Mouse (Mus musculus) neural tube, embryonic 11.5 days (tissue): ENCODE results near the gene Adat1. TPM values are rescaled to one million over a fixed set of nuclear protein-coding genes. Genes with fewer than 3 reads are reported as not detected.

Experiments used
- ATAC-seq: fragments of 200-750 bp; cut with Nextera tagmentation; 2 replicates; pipeline ENCODE4 v1.8.0; 2017; ENCODE audit warnings: moderate number of reproducible peaks, mild to moderate bottlenecking, moderate TSS enrichment, moderate library complexity; ENCODE audit not compliant: insufficient read depth, low FRiP score, low TSS enrichment
- DNase-seq: peaks from one replicate; pipeline ENCODE4 v3.0.0-alpha.2; 2015; ENCODE audit warnings: low spot score
- H3K27ac ChIP-seq: fragments of 300-500 bp; sonication (generic); 2 replicates; pipeline ENCODE4 v1.5.1; 2014; ENCODE audit warnings: low read depth, mild to moderate bottlenecking, low read length
- H3K27me3 ChIP-seq: fragments of 300-500 bp; sonication (generic); 2 replicates; pipeline ENCODE4 v1.6.1; 2014; ENCODE audit warnings: mild to moderate bottlenecking, low read length, mixed read lengths; ENCODE audit not compliant: control insufficient read depth, insufficient read depth
- H3K36me3 ChIP-seq: fragments of 300-500 bp; sonication (generic); 2 replicates; pipeline ENCODE4 v1.6.1; 2014; ENCODE audit warnings: mild to moderate bottlenecking, low read length, moderate library complexity, mixed read lengths; ENCODE audit not compliant: control insufficient read depth, insufficient read depth
- H3K4me1 ChIP-seq: fragments of 300-500 bp; sonication (generic); 2 replicates; pipeline ENCODE4 v1.6.1; 2014; ENCODE audit warnings: low read length, mixed read lengths; ENCODE audit not compliant: control insufficient read depth, insufficient read depth
- H3K4me2 ChIP-seq: fragments of 300-500 bp; sonication (generic); 2 replicates; pipeline ENCODE4 v1.6.1; 2014; ENCODE audit warnings: low read depth, mild to moderate bottlenecking, moderate library complexity
- H3K4me3 ChIP-seq: fragments of 300-500 bp; sonication (generic); 2 replicates; pipeline ENCODE4 v1.5.1; 2014; ENCODE audit warnings: low read depth, low read length
- H3K9ac ChIP-seq: fragments of 300-500 bp; sonication (generic); 2 replicates; pipeline ENCODE4 v1.6.1; 2014; ENCODE audit warnings: mild to moderate bottlenecking, low read length
- H3K9me3 ChIP-seq: fragments of 300-500 bp; sonication (generic); 2 replicates; pipeline ENCODE4 v1.6.1; 2016; ENCODE audit warnings: low read length; ENCODE audit not compliant: control insufficient read depth
- WGBS: fragments of 180-500 bp; shearing (Covaris S2); extraction: QIAGEN DNeasy Blood & Tissue Kit; methylation state at CpG from one replicate; pipeline ENCODE4 v1.1.7; 2014; 5-methylcytosine and 5-hydroxymethylcytosine counted together
- polyA plus RNA-seq: library from polyadenylated mRNA; unstranded; fragments of >200 nt; fragmentation: Nextera tagmentation; extraction: Ambion mirVana; gene quantifications from 2 replicates; pipeline ENCODE4 v1.2.1, GENCODE M21; 2014

The Adat1 gene
- polyA plus RNA-seq, 1 experiment from 2014 or later = 10.1 TPM

DNA sequence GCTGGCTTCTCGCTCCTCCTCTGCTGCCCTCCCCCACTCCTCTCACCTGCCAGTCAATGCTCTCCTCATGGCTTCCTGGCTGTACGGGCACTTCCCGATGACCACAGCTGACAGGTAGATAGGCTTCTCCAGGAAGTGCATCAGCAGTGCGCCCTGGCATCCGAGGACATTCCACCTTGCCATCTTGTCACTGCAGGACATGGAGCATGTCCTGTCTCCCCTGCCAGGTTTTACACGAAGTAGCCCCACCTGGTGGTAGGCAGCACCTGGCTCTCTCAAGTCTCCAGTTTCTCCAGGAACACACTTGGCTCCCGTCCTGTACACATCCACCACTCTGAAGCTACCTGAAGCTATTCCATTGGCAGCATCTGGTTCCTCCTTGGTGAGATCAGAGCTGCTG is 10.0 kb downstream of the Adat1 start:
- ATAC-seq (no peak), DNase-seq (no peak)
- H3K9ac ChIP-seq = no peak overlapping the region
- 80% methylated on average over 7 of the region's 7 CpGs for WGBS
- no peaks in the 10 kb centered on the region for H3K27me3 ChIP-seq
- no peaks in the 10 kb centered on the region for H3K9me3 ChIP-seq
- no peaks in the 10 kb centered on the region for H3K4me1 ChIP-seq
- no peak overlapping the region for H3K4me2 ChIP-seq
- peaks cover 4% of the 10 kb centered on the region; the same call in 1 of the 2 replicates for H3K36me3 ChIP-seq
- no peak overlapping the region for H3K27ac ChIP-seq
- no peak overlapping the region for H3K4me3 ChIP-seq

DNA sequence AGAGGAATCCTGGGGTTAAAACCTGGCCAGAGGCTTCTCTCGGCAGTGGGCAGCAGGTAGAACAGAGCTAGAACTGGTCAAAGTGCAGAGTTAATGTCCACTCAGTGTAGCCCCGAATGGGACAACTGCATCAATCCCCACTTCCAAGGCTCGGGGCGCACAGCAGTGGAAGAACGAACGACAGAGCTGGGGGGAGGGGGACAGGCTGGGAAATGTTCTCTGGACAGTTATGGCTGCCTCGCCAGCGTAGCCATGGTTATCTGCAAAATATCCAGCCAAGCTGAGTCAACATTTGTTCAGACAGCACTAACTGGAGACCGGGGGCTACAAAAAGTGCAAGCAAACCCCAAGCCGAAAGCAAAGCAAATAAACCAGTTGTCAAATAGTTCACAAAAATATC is 14.0 kb downstream of the Adat1 start:
- no peak for ATAC-seq
- Histone ChIP-seq H3K36me3 (peaks cover 2% of the 10 kb centered on the region; the same call in 1 of the 2 replicates), H3K27ac (no peak overlapping the region), H3K9me3 (no peaks in the 10 kb centered on the region), H3K4me3 (no peak overlapping the region), H3K4me1 (no peaks in the 10 kb centered on the region), H3K27me3 (no peaks in the 10 kb centered on the region), H3K4me2 (no peak overlapping the region), H3K9ac (no peak overlapping the region)
- DNase-seq = no peak
- WGBS = 78% methylated on average over 10 of the region's 10 CpGs

DNA sequence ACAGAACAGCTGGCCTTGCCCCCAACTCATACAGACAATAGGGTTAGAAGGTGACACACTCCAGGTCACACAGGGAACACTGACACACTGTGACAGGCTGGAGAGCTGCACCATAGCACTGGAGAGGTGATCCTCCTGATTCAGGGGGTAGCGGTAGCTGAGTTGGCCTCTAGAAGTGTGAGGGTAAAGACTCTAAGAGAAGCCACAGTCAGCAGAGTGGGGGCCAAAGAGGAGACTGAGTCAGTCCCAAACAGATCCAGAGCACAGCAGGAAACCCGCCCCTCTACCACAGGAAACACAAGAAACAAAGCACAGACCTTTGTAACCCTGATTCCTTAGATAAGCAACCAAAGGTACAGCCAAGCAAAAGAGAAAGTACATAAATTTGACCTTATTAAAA is 15.8 kb downstream of the Adat1 start:
- Histone ChIP-seq H3K4me3 (no peak overlapping the region), H3K4me1 (no peaks in the 10 kb centered on the region), H3K9ac (no peak overlapping the region), H3K9me3 (no peaks in the 10 kb centered on the region), H3K27me3 (no peaks in the 10 kb centered on the region), H3K27ac (no peak overlapping the region), H3K36me3 (no peaks in the 10 kb centered on the region; the same call in 1 of the 2 replicates), H3K4me2 (no peak overlapping the region)
- DNase-seq (no peak), ATAC-seq (no peak)
- WGBS = 89% methylated on average over 2 of the region's 2 CpGs

DNA sequence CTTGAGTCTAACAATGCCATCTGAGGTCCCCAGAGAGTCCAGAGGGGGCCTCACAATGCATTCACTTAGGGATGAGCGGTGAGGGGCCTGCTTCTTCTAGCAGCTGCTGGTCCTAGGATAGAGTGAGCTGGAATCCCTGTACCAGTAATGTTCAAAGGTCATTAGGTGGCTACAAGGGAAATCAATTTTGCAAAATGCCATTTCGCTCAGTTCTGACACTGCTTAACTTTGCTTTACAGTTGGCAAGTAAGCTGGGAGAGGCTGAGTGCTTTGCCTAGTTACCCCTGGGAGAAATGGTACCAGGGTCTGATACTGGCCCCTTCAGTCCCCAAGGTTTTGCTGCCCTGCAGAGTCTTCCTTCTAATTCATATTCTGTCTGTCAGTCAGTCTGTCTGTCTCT is 16.4 kb downstream of the Adat1 start:
- DNase-seq = no peak
- Histone ChIP-seq H3K9ac (no peak overlapping the region), H3K9me3 (no peaks in the 10 kb centered on the region), H3K36me3 (no peaks in the 10 kb centered on the region; the same call in 1 of the 2 replicates), H3K4me3 (no peak overlapping the region), H3K4me2 (no peak overlapping the region), H3K27ac (no peak overlapping the region), H3K4me1 (no peaks in the 10 kb centered on the region), H3K27me3 (no peaks in the 10 kb centered on the region)
- no peak for ATAC-seq
- WGBS = 95% methylated on average over 2 of the region's 2 CpGs

DNA sequence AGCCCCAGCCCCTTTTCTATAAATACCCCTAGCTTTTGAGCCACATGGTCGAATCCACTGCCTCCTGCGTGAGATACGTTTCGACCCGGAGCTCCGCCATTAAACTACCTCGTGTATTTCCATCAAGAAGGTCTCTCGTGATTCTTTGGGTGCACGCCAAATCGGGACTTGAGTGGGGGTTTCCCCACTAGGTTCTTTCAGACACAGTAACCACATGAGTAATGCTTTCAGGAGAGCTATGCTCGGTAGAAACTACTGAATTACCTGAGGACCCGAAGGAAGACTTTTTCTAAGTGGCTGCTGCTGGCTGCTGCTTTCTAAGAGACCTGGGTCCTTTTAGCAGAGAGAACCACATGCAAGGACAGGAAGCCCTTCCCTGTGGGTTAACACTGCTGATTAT is 18.0 kb downstream of the Adat1 start:
- Histone ChIP-seq H3K27ac (no peak overlapping the region), H3K9ac (no peak overlapping the region), H3K4me3 (no peak overlapping the region), H3K4me2 (no peak overlapping the region), H3K9me3 (no peaks in the 10 kb centered on the region), H3K4me1 (no peaks in the 10 kb centered on the region), H3K27me3 (no peaks in the 10 kb centered on the region), H3K36me3 (no peaks in the 10 kb centered on the region; the same call in 1 of the 2 replicates)
- no peak for DNase-seq
- no peak for ATAC-seq
- 98% methylated on average over 12 of the region's 12 CpGs for WGBS

DNA sequence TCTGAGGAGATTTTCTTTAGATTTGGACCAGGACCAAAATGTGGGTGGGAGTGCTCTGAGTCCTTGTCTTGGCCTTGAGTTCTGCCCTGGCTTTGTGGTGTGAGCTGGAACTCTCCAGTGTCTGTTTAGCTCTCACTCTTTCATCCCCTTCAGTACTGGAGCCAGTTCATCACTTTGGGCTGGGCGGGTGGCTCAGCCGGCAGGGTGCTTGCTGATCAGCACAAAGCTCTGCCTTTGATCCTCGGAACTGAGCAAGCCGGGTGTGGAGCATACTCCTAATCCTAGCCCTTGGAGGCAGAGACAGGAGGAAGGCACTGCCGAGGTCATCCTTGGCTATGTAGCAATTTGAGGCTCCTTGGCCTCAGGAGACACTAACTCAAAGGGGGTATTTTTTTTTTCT is 23.1 kb downstream of the Adat1 start:
- Histone ChIP-seq H3K4me1 (no peaks in the 10 kb centered on the region), H3K27ac (no peak overlapping the region), H3K9ac (no peak overlapping the region), H3K27me3 (no peaks in the 10 kb centered on the region), H3K36me3 (no peaks in the 10 kb centered on the region; the same call in 1 of the 2 replicates), H3K4me3 (no peak overlapping the region), H3K4me2 (no peak overlapping the region), H3K9me3 (no peaks in the 10 kb centered on the region)
- DNase-seq (no peak), ATAC-seq (no peak)
- WGBS = 28% methylated on average over 5 of the region's 5 CpGs

DNA sequence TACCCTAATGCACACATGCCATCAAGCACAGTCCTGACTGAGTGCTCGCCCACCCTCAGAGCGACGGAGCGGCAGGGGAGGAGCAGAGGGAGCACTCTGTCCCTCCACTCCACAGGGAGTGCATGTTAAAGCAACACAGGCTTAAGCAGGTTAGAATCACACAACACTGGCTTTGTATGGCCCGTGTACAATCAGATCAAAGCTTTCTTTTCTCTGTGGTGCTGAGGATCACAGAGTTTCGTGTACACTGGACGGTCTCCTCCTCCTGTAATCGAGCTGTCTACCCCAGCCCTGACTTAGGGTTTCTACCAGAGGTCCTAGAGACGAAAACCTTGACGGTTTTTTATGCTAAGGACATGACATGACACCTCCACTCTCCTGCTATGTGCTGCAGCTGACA is 23.6 kb downstream of the Adat1 start:
- no peak for DNase-seq
- Histone ChIP-seq H3K9me3 (no peaks in the 10 kb centered on the region), H3K4me2 (no peak overlapping the region), H3K4me3 (no peak overlapping the region), H3K4me1 (no peaks in the 10 kb centered on the region), H3K27ac (no peak overlapping the region), H3K36me3 (no peaks in the 10 kb centered on the region; the same call in 1 of the 2 replicates), H3K27me3 (no peaks in the 10 kb centered on the region), H3K9ac (no peak overlapping the region)
- 89% methylated on average over 10 of the region's 10 CpGs for WGBS
- no peak for ATAC-seq

DNA sequence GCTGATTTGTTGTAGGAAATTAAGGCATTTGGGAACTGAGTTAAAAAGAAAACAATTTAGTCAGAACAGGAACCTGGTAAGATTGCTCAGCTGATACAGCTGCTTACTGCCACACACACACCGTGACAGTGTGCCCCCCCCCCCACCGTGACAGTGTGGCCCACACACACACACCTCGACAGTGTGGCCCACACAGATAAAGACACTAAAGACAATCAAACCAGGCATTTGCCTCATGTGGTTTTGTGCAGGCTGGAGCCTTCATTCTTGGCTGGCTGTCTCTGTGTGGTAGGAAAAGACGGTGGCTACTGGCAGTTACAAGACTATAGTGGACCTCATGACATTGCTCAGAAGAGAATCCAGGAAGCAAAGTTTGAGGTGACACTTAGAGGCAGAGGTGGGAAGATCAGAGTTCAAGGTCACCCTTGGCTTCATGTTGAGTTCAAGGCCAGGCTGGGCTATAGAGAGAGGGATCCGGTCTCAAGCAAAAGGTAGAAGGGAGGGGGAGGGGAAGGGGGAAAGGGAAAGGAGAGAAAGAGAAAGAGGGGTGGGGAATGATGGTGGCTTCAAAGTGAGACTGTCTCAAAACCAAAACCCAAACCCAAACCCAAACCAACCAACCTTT is 24.7 kb downstream of the Adat1 start:
- no peaks in the 10 kb centered on the region for H3K4me1 ChIP-seq
- 84% methylated on average over 5 of the region's 5 CpGs for WGBS
- H3K27me3 ChIP-seq = no peaks in the 10 kb centered on the region
- no peaks in the 10 kb centered on the region for H3K9me3 ChIP-seq
- H3K9ac ChIP-seq = no peak overlapping the region
- no peak for DNase-seq
- no peak overlapping the region for H3K4me2 ChIP-seq
- no peaks in the 10 kb centered on the region; the same call in 1 of the 2 replicates for H3K36me3 ChIP-seq
- H3K27ac ChIP-seq = no peak overlapping the region
- no peak overlapping the region for H3K4me3 ChIP-seq
- ATAC-seq = no peak

DNA sequence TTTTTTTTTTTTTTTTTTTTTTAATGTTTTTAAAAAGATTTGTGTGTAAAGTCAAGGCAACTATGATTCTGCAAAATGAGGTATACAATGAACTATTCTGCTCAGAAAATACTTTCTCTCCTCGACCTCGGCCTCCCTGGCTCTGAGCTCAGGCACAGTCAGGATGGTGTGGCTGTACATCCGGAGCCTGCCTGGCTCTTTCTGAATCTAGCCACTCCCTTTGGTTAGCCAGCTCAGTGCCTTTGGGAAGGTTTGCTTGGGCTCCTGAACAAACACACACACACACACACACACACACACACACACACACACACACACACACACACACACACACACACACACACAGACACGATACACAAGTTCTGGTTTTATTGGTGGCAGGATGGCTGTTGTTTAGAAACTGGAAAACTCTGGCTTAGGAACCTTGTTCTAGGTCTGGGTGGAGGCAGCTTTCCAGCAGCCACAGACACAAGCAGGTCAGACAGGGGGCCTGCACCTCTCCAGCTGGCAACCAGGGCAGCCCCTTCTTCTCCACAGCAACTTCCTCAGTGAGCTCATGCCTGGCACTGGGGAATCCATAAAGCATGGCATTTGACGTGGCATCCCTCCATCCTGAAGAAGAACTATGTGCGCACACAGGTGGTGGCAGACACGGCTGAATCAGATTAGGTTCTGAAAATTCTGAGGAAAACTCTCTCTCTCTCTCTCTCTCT is 27.1 kb downstream of the Adat1 start:
- Histone ChIP-seq H3K9me3 (no peaks in the 10 kb centered on the region), H3K4me2 (no peak overlapping the region), H3K27me3 (no peaks in the 10 kb centered on the region), H3K27ac (no peak overlapping the region), H3K4me1 (no peaks in the 10 kb centered on the region), H3K36me3 (no peaks in the 10 kb centered on the region; the same call in 1 of the 2 replicates), H3K9ac (no peak overlapping the region), H3K4me3 (no peak overlapping the region)
- ATAC-seq (no peak), DNase-seq (no peak)
- WGBS = 82% methylated on average over 7 of the region's 7 CpGs
